Mouse (Mus musculus): Measurements from ENCODE around the gene Srf.
A peak's percentile ranks its signal among the peaks of the same experiment; 100 is the strongest.
"Not testable (repeated sequence)": the region's sequence is repeated elsewhere in the genome, so short reads cannot be mapped to it uniquely, and the experiment has no call there.

Srf gene

GRCm38 (mm10) chr17:46555673-46556583 is at the start of gene Srf:
Gene Srf, minus strand, starts transcription at chr17:46556175.
- peak; percentile 95 for DNase-seq (ENCODE audit: low read depth)

- DNase-seq (ENCODE audit: low read depth) = no peak
Measured at GRCm38 (mm10) chr17:46605126-46605525, 49.2 kb upstream of the Srf start.

- DNase-seq (ENCODE audit: low read depth) = no peak
Measured at GRCm38 (mm10) chr17:46603229-46603628, 47.3 kb upstream of the Srf start.

GRCm38 (mm10) chr17:46602212-46602611 is 46.2 kb upstream of the Srf start:
- DNase-seq (ENCODE audit: low read depth) = no peak

GRCm38 (mm10) chr17:46600569-46600968 is 44.6 kb upstream of the Srf start:
- DNase-seq (ENCODE audit: low read depth) = no peak

- no peak for DNase-seq (ENCODE audit: low read depth)
Measured at GRCm38 (mm10) chr17:46598963-46599362, 43.0 kb upstream of the Srf start.

GRCm38 (mm10) chr17:46597956-46598355 is 42.0 kb upstream of the Srf start:
- DNase-seq (ENCODE audit: low read depth) = no peak

GRCm38 (mm10) chr17:46595336-46595735 is 39.4 kb upstream of the Srf start:
- no peak for DNase-seq (ENCODE audit: low read depth)

- peak; percentile 63 for DNase-seq (ENCODE audit: low read depth)
Measured at GRCm38 (mm10) chr17:46594606-46595005, 38.6 kb upstream of the Srf start.

- no peak for DNase-seq (ENCODE audit: low read depth)
Measured at GRCm38 (mm10) chr17:46593124-46593523, 37.1 kb upstream of the Srf start.

GRCm38 (mm10) chr17:46591406-46591805 is 35.4 kb upstream of the Srf start:
- DNase-seq (ENCODE audit: low read depth) = no peak

- no peak for DNase-seq (ENCODE audit: low read depth)
Measured at GRCm38 (mm10) chr17:46590439-46590838, 34.5 kb upstream of the Srf start.

GRCm38 (mm10) chr17:46589635-46590314 is 33.8 kb upstream of the Srf start:
- DNase-seq (ENCODE audit: low read depth) = no peak

- DNase-seq (ENCODE audit: low read depth) = no peak
Measured at GRCm38 (mm10) chr17:46588913-46589312, 32.9 kb upstream of the Srf start.

- DNase-seq (ENCODE audit: low read depth) = no peak
Measured at GRCm38 (mm10) chr17:46588173-46588572, 32.2 kb upstream of the Srf start.

GRCm38 (mm10) chr17:46586327-46586726 is 30.4 kb upstream of the Srf start:
- no peak for DNase-seq (ENCODE audit: low read depth)

GRCm38 (mm10) chr17:46578650-46579049 is 22.7 kb upstream of the Srf start:
- no peak for DNase-seq (ENCODE audit: low read depth)

GRCm38 (mm10) chr17:46576070-46576469 is 20.1 kb upstream of the Srf start:
- no peak for DNase-seq (ENCODE audit: low read depth)

GRCm38 (mm10) chr17:46574535-46574934 is 18.6 kb upstream of the Srf start:
- DNase-seq (ENCODE audit: low read depth) = no peak

- no peak for DNase-seq (ENCODE audit: low read depth)
Measured at GRCm38 (mm10) chr17:46571005-46571404, 15.0 kb upstream of the Srf start.

- DNase-seq (ENCODE audit: low read depth) = no peak
Measured at GRCm38 (mm10) chr17:46559146-46559545, 3.2 kb upstream of the Srf start.

GRCm38 (mm10) chr17:46558151-46558550 is 2.2 kb upstream of the Srf start:
- DNase-seq (ENCODE audit: low read depth) = no peak

- DNase-seq (ENCODE audit: low read depth) = not testable (repeated sequence)
Measured at GRCm38 (mm10) chr17:46557321-46557720, 1.3 kb upstream of the Srf start.

All from fibroblast of lung, adult 2 months (primary cell).